Mouse (Mus musculus) kidney, adult 2 months (tissue): ENCODE measurements around the gene Abhd8. TPM values are rescaled to one million over a fixed set of nuclear protein-coding genes. Genes with fewer than 3 reads are reported as not detected.

Experiments
- DNase-seq: peaks from one replicate; pipeline ENCODE4 v3.0.0; 2021
- H3K27ac ChIP-seq: fragments of 200-500 bp; 2 replicates; pipeline ENCODE4 v1.5.1; 2012; ENCODE audit warnings: low read depth, low read length, control low read depth, inconsistent platforms; ENCODE audit not compliant: insufficient read depth
- H3K27me3 ChIP-seq: fragments of 200-500 bp; replicated peaks from 2 replicates; pipeline ENCODE4 v1.6.1; 2012; ENCODE audit warnings: mild to moderate bottlenecking, moderate library complexity, low read length, inconsistent platforms; ENCODE audit not compliant: control insufficient read depth, insufficient read depth
- H3K36me3 ChIP-seq: fragments of 200-500 bp; 2 replicates; pipeline ENCODE4 v1.6.1; 2012; ENCODE audit warnings: mild to moderate bottlenecking, moderate library complexity, low read length, inconsistent platforms; ENCODE audit not compliant: control insufficient read depth, insufficient read depth
- H3K4me1 ChIP-seq: fragments of 200-500 bp; 2 replicates; pipeline ENCODE4 v1.6.1; 2011; ENCODE audit warnings: low read length; ENCODE audit not compliant: control insufficient read depth, insufficient read depth
- H3K4me3 ChIP-seq: fragments of 200-500 bp; 2 replicates; pipeline ENCODE4 v1.5.1; 2011; ENCODE audit warnings: mild to moderate bottlenecking, low read depth, low read length, control low read depth; ENCODE audit not compliant: insufficient read depth
- CTCF ChIP-seq: fragments of 200-500 bp; conservative IDR thresholded peaks from 2 replicates; pipeline ENCODE4 v1.5.1; 2011; ENCODE audit warnings: low read depth, mild to moderate bottlenecking, control low read depth, low read length, moderate library complexity, mixed read lengths; ENCODE audit not compliant: insufficient read depth, insufficient read length
- POLR2A ChIP-seq: fragments of 200-500 bp; IDR thresholded peaks from one replicate; pipeline ENCODE4 v1.6.1; 2011; ENCODE audit warnings: low read depth, low read length, control low read depth
- WGBS: fragments of 180-500 bp; shearing (Covaris S2); methylation state at CpG from one replicate; pipeline ENCODE4 v1.1.7; 2018; 5-methylcytosine and 5-hydroxymethylcytosine counted together
- polyA plus RNA-seq: library from polyadenylated mRNA; depleted of rRNA; stranded (reverse); fragments of >200 nt; gene quantifications from 2 replicates; pipeline ENCODE4 v1.2.3, GENCODE M21; 2012

Abhd8 gene
- polyA plus RNA-seq, 1 experiment = 29.8 TPM

DNA sequence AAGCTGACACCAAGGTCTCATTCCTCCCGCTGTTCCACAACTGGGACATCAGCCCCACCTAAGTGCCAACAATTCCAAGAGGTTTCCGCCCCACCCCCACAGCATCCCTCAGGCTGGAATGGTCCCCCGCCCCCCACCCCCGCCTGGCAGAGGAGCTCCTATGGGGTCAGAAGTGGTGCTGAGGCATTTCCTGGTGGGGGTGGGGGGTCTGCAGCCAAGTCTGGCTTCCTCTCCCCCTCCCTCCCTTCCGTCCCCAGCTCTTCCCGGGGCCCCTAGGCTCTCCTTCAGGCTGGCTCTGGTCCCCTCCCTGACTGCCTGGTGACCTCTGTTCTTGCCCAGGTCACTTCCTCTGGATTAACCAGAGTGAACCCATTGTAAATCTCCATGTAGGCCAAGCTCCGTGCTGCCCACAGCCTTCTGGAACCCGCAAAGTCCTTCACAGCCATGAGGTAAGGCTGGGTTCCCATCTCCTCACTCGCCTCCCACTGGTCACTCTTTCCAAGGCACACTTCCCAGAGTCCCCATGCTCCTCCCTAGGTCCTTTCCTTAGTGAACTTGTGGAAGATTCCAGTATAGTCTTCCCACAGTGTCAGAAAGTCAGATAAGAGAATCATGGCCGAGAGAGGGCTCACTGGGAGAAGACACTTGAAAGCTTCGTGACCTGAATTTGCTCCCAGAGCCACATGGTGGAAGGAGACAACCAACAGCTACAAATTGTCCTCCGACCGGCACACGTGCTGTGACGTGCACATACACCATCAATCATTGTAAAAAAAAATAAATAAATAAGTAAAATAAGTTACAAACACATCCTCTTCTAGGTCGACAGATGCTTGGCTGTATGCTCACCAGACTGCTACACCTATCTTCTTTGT lies 35.6 kb upstream of the Abhd8 start:
- peak overlapping the region; percentile 89 for H3K27ac ChIP-seq
- no peaks in the 10 kb centered on the region for H3K27me3 ChIP-seq
- peak; percentile 80 for DNase-seq
- H3K36me3 ChIP-seq = no peaks in the 10 kb centered on the region
- TF ChIP-seq CTCF (no peak), POLR2A (no peak)
- 41% methylated on average over 16 of the region's 16 CpGs for WGBS
- H3K4me3 ChIP-seq = no peak overlapping the region
- peaks cover 6% of the 10 kb centered on the region; the same call in 1 of the 2 replicates for H3K4me1 ChIP-seq

DNA sequence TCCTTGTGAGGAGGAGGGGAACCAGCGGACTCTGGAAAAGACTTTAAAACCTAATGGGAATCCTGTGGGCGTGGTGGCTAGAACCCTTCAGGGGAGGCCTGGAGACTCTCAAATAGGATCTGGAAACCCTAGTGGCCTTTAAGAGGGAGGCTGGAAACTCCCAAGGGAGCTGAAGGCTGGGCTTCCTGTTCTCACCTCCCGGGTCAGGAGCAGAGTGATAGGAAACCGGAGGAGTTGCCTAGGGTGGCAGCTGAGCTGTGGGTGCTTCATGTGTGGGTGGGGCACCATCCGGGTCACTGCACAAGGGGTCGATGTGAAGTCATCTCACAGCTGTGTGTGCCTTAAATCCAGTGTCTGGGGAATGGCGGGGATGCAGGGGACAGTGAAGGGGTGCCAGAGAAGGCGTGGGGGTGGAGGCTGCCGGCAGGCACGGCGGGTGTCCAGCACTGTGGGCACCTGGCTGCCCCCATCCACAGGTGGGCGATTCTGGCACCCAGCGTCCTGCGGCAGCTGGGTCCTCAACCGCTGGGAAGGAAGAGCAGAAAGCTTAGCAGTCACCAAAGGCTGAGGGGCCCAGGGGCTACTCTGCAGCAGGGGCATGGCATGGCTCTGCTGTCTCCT lies 34.5 kb upstream of the Abhd8 start:
- peak; percentile 87 for DNase-seq
- no peaks in the 10 kb centered on the region for H3K27me3 ChIP-seq
- H3K36me3 ChIP-seq = no peaks in the 10 kb centered on the region
- H3K27ac ChIP-seq = peak overlapping the region; percentile 87
- WGBS = 12% methylated on average over 15 of the region's 15 CpGs
- H3K4me1 ChIP-seq = peaks cover 6% of the 10 kb centered on the region; the same call in 1 of the 2 replicates
- no peak overlapping the region; the same call in 1 of the 2 replicates for H3K4me3 ChIP-seq
- TF ChIP-seq POLR2A = no peak

DNA sequence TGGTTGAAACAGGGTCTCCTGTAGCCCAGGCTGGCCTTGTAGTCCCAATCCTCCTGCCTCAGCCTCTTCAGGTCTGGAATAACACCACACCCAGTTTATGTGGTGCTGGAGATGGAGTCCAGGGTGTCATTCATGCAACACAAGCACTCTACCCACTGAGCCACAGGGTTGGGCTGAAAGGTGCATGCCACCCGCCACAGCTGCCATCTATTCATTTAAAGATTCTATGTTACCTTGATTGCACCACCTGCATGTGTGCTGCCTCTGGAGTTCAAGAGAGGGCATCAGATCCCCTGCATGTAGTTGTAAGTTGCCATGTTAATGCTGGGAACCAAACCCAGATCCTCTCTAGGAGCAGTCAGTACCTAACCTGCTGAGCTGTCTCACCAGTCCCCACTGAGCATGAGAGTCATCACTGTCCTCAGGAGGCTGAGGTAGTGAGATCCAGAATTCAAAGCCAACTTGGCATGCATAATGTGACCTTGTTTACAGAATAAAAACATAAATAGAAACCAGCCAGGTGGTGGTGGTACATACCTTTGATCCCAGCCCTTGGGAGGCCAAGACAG lies 33.7 kb upstream of the Abhd8 start:
- Histone ChIP-seq H3K27me3 (no peaks in the 10 kb centered on the region), H3K36me3 (no peaks in the 10 kb centered on the region), H3K4me3 (no peak overlapping the region), H3K27ac (peak overlapping the region; percentile 6; the same call in 1 of the 2 replicates), H3K4me1 (peaks cover 6% of the 10 kb centered on the region; the same call in 1 of the 2 replicates)
- TF ChIP-seq POLR2A (no peak), CTCF (no peak)
- 88% methylated on average over 1 of the region's 1 CpGs for WGBS
- DNase-seq = no peak

GRCm38 (mm10) chr8:71496481-71496880 lies 33.0 kb upstream of the Abhd8 start:
- peak; percentile 35 for TF ChIP-seq CTCF
- TF ChIP-seq POLR2A = no peak
- DNase-seq = peak; percentile 97
- peaks cover 6% of the 10 kb centered on the region; the same call in 1 of the 2 replicates for H3K4me1 ChIP-seq

GRCm38 (mm10) chr8:71495811-71496210 lies 32.4 kb upstream of the Abhd8 start:
- Histone ChIP-seq H3K4me3 (no peak overlapping the region), H3K27me3 (no peaks in the 10 kb centered on the region), H3K27ac (peak overlapping the region; percentile 66), H3K36me3 (no peaks in the 10 kb centered on the region), H3K4me1 (peaks cover 6% of the 10 kb centered on the region; the same call in 1 of the 2 replicates)
- DNase-seq = peak; percentile 50
- TF ChIP-seq POLR2A (no peak), CTCF (no peak)
- 70% methylated on average over 5 of the region's 5 CpGs for WGBS

More at GRCm38 (mm10) chr8:71496481-71496880, 33.0 kb upstream of the Abhd8 start:
- Histone ChIP-seq H3K27me3 (no peaks in the 10 kb centered on the region), H3K27ac (peak overlapping the region; percentile 66), H3K4me3 (no peak overlapping the region), H3K36me3 (no peaks in the 10 kb centered on the region)
- WGBS = 31% methylated on average over 11 of the region's 11 CpGs

DNA sequence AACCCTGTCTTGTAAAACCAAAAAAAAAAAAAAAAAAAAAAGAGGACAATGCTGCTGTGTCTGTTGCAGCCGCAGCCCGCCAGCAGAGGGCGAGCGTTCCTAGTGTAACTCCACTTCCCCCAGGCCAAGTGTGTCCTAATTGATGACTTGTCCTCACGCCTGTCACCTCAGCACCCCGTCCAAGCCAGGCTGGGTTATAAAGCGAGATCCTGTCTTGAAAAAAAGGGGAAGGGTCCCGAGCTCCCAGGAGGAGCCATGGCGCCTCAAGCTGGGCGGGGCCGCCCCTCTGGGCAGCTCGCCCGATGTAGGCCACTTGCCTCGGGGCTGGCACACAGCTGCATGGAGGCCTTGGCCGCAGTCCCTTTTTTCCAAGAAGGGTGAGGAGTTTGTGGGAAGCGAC lies 31.6 kb upstream of the Abhd8 start:
- peak; percentile 92 for DNase-seq
- H3K27ac ChIP-seq = no peak overlapping the region
- H3K4me3 ChIP-seq = no peak overlapping the region
- 15% methylated on average over 16 of the region's 16 CpGs for WGBS
- H3K4me1 ChIP-seq = peaks cover 6% of the 10 kb centered on the region; the same call in 1 of the 2 replicates
- TF ChIP-seq CTCF (peak; percentile 78), POLR2A (no peak)
- H3K27me3 ChIP-seq = no peaks in the 10 kb centered on the region
- no peaks in the 10 kb centered on the region for H3K36me3 ChIP-seq

- Histone ChIP-seq H3K4me1 (peaks cover 4% of the 10 kb centered on the region; the same call in 1 of the 2 replicates), H3K27me3 (no peaks in the 10 kb centered on the region), H3K4me3 (peak overlapping the region; percentile 77), H3K36me3 (no peaks in the 10 kb centered on the region), H3K27ac (peak overlapping the region; percentile 94; the same call in 1 of the 2 replicates)
- WGBS = under 1% methylated on average over 22 of the region's 22 CpGs
- DNase-seq = peak; percentile 96
- TF ChIP-seq POLR2A (peak; percentile 26), CTCF (no peak)
These were observed 25.0 kb upstream of the Abhd8 start for GRCm38 (mm10) chr8:71488454-71488853.
